Mouse (Mus musculus): ENCODE data around the gene Map1lc3b.

GRCm38 (mm10) chr8:121557746-121558145 lies 32.4 kb upstream of the Map1lc3b start:
- no peak for TF ChIP-seq CTCF (IDR thresholded peaks at IDR 0.05; ENCODE audit: low read depth)
- TF ChIP-seq EP300 (optimal IDR thresholded peaks at IDR 0.05) = no peak
